Mouse (Mus musculus) limb, embryonic 14.5 days (tissue): ENCODE data around the gene Urm1. TPM values are rescaled to one million over a fixed set of nuclear protein-coding genes. Genes with fewer than 3 reads are reported as not detected.

Experiments used
- ATAC-seq: fragments of 200-750 bp; cut with Nextera tagmentation; 2 replicates; pipeline ENCODE4 v1.8.0; 2017; ENCODE audit warnings: low read depth, moderate number of reproducible peaks, moderate TSS enrichment; ENCODE audit not compliant: low FRiP score
- DNase-seq: peaks from one replicate; pipeline ENCODE4 v3.0.0-alpha.2; 2015; ENCODE audit warnings: low spot score
- H3K27ac ChIP-seq: fragments of 300-500 bp; sonication (generic); replicated peaks from 2 replicates; pipeline ENCODE4 v1.5.1; 2014; ENCODE audit warnings: low read depth, mild to moderate bottlenecking, low read length, moderate library complexity, mixed read lengths
- H3K27me3 ChIP-seq: fragments of 300-500 bp; sonication (generic); 2 replicates; pipeline ENCODE4 v1.6.1; 2014; ENCODE audit warnings: low read length, mixed read lengths; ENCODE audit not compliant: control insufficient read depth, insufficient read depth
- H3K36me3 ChIP-seq: fragments of 300-500 bp; sonication (generic); 2 replicates; pipeline ENCODE4 v1.6.1; 2014; ENCODE audit warnings: mild to moderate bottlenecking, low read length, moderate library complexity, mixed read lengths; ENCODE audit not compliant: control insufficient read depth, insufficient read depth
- H3K4me1 ChIP-seq: fragments of 300-500 bp; sonication (generic); 2 replicates; pipeline ENCODE4 v1.6.1; 2014; ENCODE audit warnings: antibody characterized with exemption, low read length, mixed read lengths; ENCODE audit not compliant: control insufficient read depth, insufficient read depth
- H3K4me2 ChIP-seq: fragments of 300-500 bp; sonication (generic); replicated peaks from 2 replicates; pipeline ENCODE4 v1.6.1; 2014; ENCODE audit warnings: low read depth, mild to moderate bottlenecking, low read length, moderate library complexity; ENCODE audit not compliant: severe bottlenecking
- H3K4me3 ChIP-seq: fragments of 300-500 bp; sonication (generic); replicated peaks from 2 replicates; pipeline ENCODE4 v1.5.1; 2014; ENCODE audit warnings: low read length
- H3K9ac ChIP-seq: fragments of 300-500 bp; sonication (generic); 2 replicates; pipeline ENCODE4 v1.6.1; 2014; ENCODE audit warnings: mild to moderate bottlenecking, low read depth, low read length, moderate library complexity; ENCODE audit not compliant: severe bottlenecking
- H3K9me3 ChIP-seq: fragments of 300-500 bp; sonication (generic); 2 replicates; pipeline ENCODE4 v1.6.1; 2016; ENCODE audit warnings: low read length; ENCODE audit not compliant: control insufficient read depth
- POLR2A ChIP-seq: fragments of 200-500 bp; IDR thresholded peaks from 2 replicates; pipeline ENCODE4 v1.8.0; 2012; ENCODE audit warnings: inconsistent platforms, mild to moderate bottlenecking, moderate library complexity, borderline replicate concordance; ENCODE audit not compliant: insufficient read depth, insufficient read length; ENCODE audit errors: extremely low read depth
- WGBS: fragments of 180-500 bp; shearing (Covaris S2); extraction: QIAGEN DNeasy Blood & Tissue Kit; methylation state at CpG from one replicate; pipeline ENCODE4 v1.1.7; 2014; 5-methylcytosine and 5-hydroxymethylcytosine counted together
- polyA plus RNA-seq, 2 experiments: library from polyadenylated mRNA; depleted of rRNA in 1 of 2; stranded (reverse) in 1 of 2; unstranded in 1 of 2; fragments of >200 nt; fragmentation: Nextera tagmentation in 1 of 2; extraction: Ambion mirVana in 1 of 2; gene quantifications; 2 replicates each; pipeline versions ENCODE4 v1.2.1 to v1.2.3; 2012 to 2014

The Urm1 gene
- polyA plus RNA-seq, 2 experiments, result 26.3 to 68.3 TPM

GRCm38 (mm10) chr2:29844661-29845060 lies 24.8 kb downstream of the Urm1 start:
- H3K4me2 ChIP-seq, result no peak overlapping the region
- ATAC-seq (no peak), DNase-seq (no peak)
- WGBS, result 23% methylated on average over 3 of the region's 3 CpGs
- peaks cover 46% of the 10 kb centered on the region for H3K27me3 ChIP-seq
- H3K9me3 ChIP-seq, result no peaks in the 10 kb centered on the region
- no peak overlapping the region for H3K27ac ChIP-seq
- no peak overlapping the region for H3K4me3 ChIP-seq
- no peak overlapping the region for H3K9ac ChIP-seq
- no peak for TF ChIP-seq POLR2A
- H3K4me1 ChIP-seq, result peaks cover 7% of the 10 kb centered on the region
- H3K36me3 ChIP-seq, result peaks cover 41% of the 10 kb centered on the region

- WGBS, result 11% methylated on average over 25 of the region's 25 CpGs
- no peak for TF ChIP-seq POLR2A
- Histone ChIP-seq H3K4me1 (peaks cover 7% of the 10 kb centered on the region), H3K27ac (no peak overlapping the region), H3K27me3 (peaks cover 46% of the 10 kb centered on the region), H3K4me2 (peak overlapping the region; percentile 43), H3K36me3 (peaks cover 39% of the 10 kb centered on the region), H3K4me3 (peak overlapping the region; percentile 26), H3K9me3 (no peaks in the 10 kb centered on the region), H3K9ac (peak overlapping the region; percentile 34; the same call in 1 of the 2 replicates)
- no peak for ATAC-seq
- DNase-seq, result no peak
Measured at GRCm38 (mm10) chr2:29845636-29846035, 25.8 kb downstream of the Urm1 start.

- Histone ChIP-seq H3K27ac (no peak overlapping the region), H3K27me3 (peaks cover 46% of the 10 kb centered on the region), H3K9me3 (no peaks in the 10 kb centered on the region), H3K9ac (peak overlapping the region; percentile 34; the same call in 1 of the 2 replicates), H3K4me3 (peak overlapping the region; percentile 26), H3K36me3 (peaks cover 36% of the 10 kb centered on the region), H3K4me2 (peak overlapping the region; percentile 43), H3K4me1 (peaks cover 7% of the 10 kb centered on the region)
- DNase-seq, result no peak
- 3% methylated on average over 42 of the region's 47 CpGs for WGBS
- TF ChIP-seq POLR2A, result no peak
- ATAC-seq, result no peak
Measured at GRCm38 (mm10) chr2:29846061-29846853, 26.4 kb downstream of the Urm1 start.

- Histone ChIP-seq H3K27me3 (peaks cover 46% of the 10 kb centered on the region), H3K4me1 (peaks cover 7% of the 10 kb centered on the region), H3K36me3 (peaks cover 32% of the 10 kb centered on the region), H3K27ac (no peak overlapping the region), H3K9ac (no peak overlapping the region), H3K9me3 (no peaks in the 10 kb centered on the region), H3K4me3 (no peak overlapping the region), H3K4me2 (no peak overlapping the region)
- WGBS, result 52% methylated on average over 3 of the region's 3 CpGs
- TF ChIP-seq POLR2A, result no peak
- ATAC-seq (no peak), DNase-seq (no peak)
Measured at GRCm38 (mm10) chr2:29846911-29847310, 27.0 kb downstream of the Urm1 start.

- Histone ChIP-seq H3K4me3 (no peak overlapping the region), H3K27ac (no peak overlapping the region), H3K9ac (no peak overlapping the region), H3K27me3 (peaks cover 35% of the 10 kb centered on the region), H3K4me1 (peaks cover 7% of the 10 kb centered on the region), H3K4me2 (no peak overlapping the region), H3K9me3 (no peaks in the 10 kb centered on the region), H3K36me3 (peaks cover 11% of the 10 kb centered on the region)
- no peak for TF ChIP-seq POLR2A
- no peak for ATAC-seq
- WGBS, result 82% methylated on average over 8 of the region's 8 CpGs
- no peak for DNase-seq
Measured at GRCm38 (mm10) chr2:29849041-29849440, 29.2 kb downstream of the Urm1 start.
